Mouse (Mus musculus) liver, adult 2 months (tissue): ENCODE measurements around the gene Zbtb32.

Source experiments
- CTCF ChIP-seq: fragments of 200-500 bp; IDR thresholded peaks from 2 replicates; pipeline ENCODE4 v1.5.1; 2011; ENCODE audit warnings: low read depth, low read length, control low read depth
- POLR2A ChIP-seq: fragments of 200-500 bp; IDR thresholded peaks from 2 replicates; pipeline ENCODE4 v1.6.1; 2011; ENCODE audit warnings: low read length, control low read depth; ENCODE audit not compliant: insufficient read depth; ENCODE audit errors: extremely low read depth

DNA sequence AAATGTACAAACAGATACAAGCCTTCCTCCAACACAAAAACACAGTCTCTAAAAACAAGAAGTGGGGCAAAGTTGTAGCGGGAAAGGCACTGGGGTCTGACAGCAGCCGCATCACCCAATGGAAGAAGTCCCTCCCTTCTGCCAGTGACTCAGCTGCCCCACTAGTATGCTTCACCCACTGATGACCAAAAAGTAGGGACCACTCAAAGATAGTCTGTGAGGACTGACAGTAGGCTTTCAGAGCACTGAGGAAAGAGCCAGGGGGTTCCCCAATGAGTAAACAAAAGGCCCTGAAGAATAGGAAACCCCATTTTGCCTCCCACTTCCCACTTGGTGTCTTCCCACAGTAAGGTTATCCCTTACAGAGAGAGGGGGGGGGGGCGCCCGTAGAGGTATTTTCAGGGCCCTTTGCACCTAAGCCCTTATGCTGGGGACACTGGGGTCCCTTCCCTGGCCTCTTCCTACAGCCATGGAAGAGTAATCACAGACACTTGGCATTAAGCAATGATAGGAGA, 4.1 kb downstream of the Zbtb32 start:
- TF ChIP-seq POLR2A: no peak
- no peak for TF ChIP-seq CTCF
